1 mouse cellular context compared by ENCODE assay signal in the genomic region with DNA sequence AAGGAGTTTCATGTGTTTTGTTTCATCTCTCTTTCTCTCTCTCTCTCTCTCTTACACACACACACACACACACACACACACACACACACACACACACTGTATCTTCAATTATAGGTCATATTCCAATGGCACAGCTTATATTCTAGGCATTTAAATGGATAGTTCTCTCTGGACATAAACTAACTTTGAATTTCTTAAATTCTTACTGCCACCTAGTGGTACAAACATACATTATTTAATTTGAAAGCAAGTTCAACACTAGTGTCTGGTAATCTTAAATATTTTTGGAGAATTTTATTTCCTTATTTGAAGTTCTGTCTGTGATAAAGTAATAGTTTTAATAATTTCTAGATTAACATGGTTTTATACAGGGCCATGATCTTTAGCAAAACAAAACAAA.
TF ChIP-seq lines count a peak whose summit lies in the region.

No protein-coding gene starts in this region.

TF ChIP-seq in CH12.LX, 34 proteins besides CTCF, POLR2A, EP300 and RAD21:
- peak; percentile 52 for TF ChIP-seq SMC3 (IDR thresholded peaks at IDR 0.05; ENCODE audit: low read depth, low read length)
- no peak for TF ChIP-seq MAFK (IDR thresholded peaks at IDR 0.05; ENCODE audit: insufficient replicate concordance, low read length)
